Mouse (Mus musculus) CH12.LX (cell line): Measurements from ENCODE around the gene Lhb. TPM values are rescaled to one million over a fixed set of nuclear protein-coding genes. Genes with fewer than 3 reads are reported as not detected.

Experiments used
- DNase-seq: peaks from one replicate; pipeline ENCODE4 v3.0.0-alpha.2; 2013; ENCODE audit errors: extremely low read depth
- H3K27ac ChIP-seq: 2 replicates; pipeline ENCODE4 v1.5.1; 2012; ENCODE audit warnings: low read depth, mild to moderate bottlenecking, control low read depth, moderate library complexity; ENCODE audit not compliant: insufficient read depth
- H3K27me3 ChIP-seq: replicated peaks from 2 replicates; pipeline ENCODE3; 2012; ENCODE audit warnings: inconsistent platforms
- H3K36me3 ChIP-seq, 2 experiments: replicated peaks in 1 of 2; 2 replicates each; pipeline versions ENCODE3 to v1.6.1; 2012; ENCODE audit warnings: inconsistent platforms in 1 of 2, low read length in 1 of 2, mild to moderate bottlenecking in 1 of 2, mixed read lengths in 1 of 2, moderate library complexity in 1 of 2; ENCODE audit not compliant: control insufficient read depth in 1 of 2, insufficient read depth in 1 of 2
- H3K4me1 ChIP-seq, 2 experiments: 2 replicates each; pipeline ENCODE4 v1.6.1; 2012; ENCODE audit warnings: inconsistent platforms in 1 of 2, moderate library complexity in 1 of 2; ENCODE audit not compliant: insufficient read depth in 2 of 2, control insufficient read depth in 1 of 2
- H3K4me2 ChIP-seq: 2 replicates; pipeline ENCODE4 v1.6.1; 2012; ENCODE audit warnings: low read depth, mild to moderate bottlenecking, control low read depth; ENCODE audit not compliant: poor library complexity, insufficient read depth, severe bottlenecking
- H3K4me3 ChIP-seq, 3 experiments: fragments of 150-350 bp in 1 of 3; sonication (generic) in 1 of 3; replicated peaks in 1 of 3; 2 replicates each; pipeline versions ENCODE3 to v1.5.1; 2011 to 2012; ENCODE audit warnings: low read depth in 2 of 3, low read length in 2 of 3, mild to moderate bottlenecking in 2 of 3, moderate library complexity in 2 of 3, control low read depth in 1 of 3, improper control_type of control experiment in 1 of 3, inconsistent platforms in 1 of 3, mixed read lengths in 1 of 3; ENCODE audit not compliant: poor library complexity in 1 of 3
- H3K79me2 ChIP-seq: replicated peaks from 2 replicates; pipeline ENCODE4 v1.6.1; 2012; ENCODE audit warnings: mild to moderate bottlenecking, moderate library complexity; ENCODE audit not compliant: control insufficient read depth, poor library complexity, insufficient read depth, severe bottlenecking; ENCODE audit errors: extremely low read depth
- H3K9ac ChIP-seq: 2 replicates; pipeline ENCODE4 v1.6.1; 2012; ENCODE audit warnings: low read depth, mild to moderate bottlenecking, control low read depth, moderate library complexity; ENCODE audit not compliant: insufficient read depth
- H3K9me3 ChIP-seq: replicated peaks from 2 replicates; pipeline ENCODE3; 2012; ENCODE audit warnings: low read length, inconsistent platforms, mixed read lengths
- BHLHE40 ChIP-seq: IDR thresholded peaks from 2 replicates; pipeline ENCODE4 v1.6.1; 2011; ENCODE audit warnings: mild to moderate bottlenecking, low read depth, low read length, improper control_type of control experiment
- CHD1 ChIP-seq: IDR thresholded peaks from 2 replicates; pipeline ENCODE4 v1.6.1; 2012; ENCODE audit warnings: low read depth, low read length, improper control_type of control experiment, inconsistent platforms
- CHD2 ChIP-seq: IDR thresholded peaks from 2 replicates; pipeline ENCODE4 v1.6.1; 2011; ENCODE audit warnings: low read length, improper control_type of control experiment
- CTCF ChIP-seq, 2 experiments: IDR thresholded peaks in 1 of 2; conservative IDR thresholded peaks in 1 of 2; 2 replicates each; pipeline ENCODE4 v1.5.1; 2011 to 2012; ENCODE audit warnings: low read depth in 2 of 2, low read length in 2 of 2, improper control_type of control experiment in 1 of 2, inconsistent platforms in 1 of 2, mild to moderate bottlenecking in 1 of 2, moderate library complexity in 1 of 2
- E2F4 ChIP-seq: IDR thresholded peaks from 2 replicates; pipeline ENCODE4 v1.6.1; 2011; ENCODE audit warnings: low read depth, low read length, improper control_type of control experiment; ENCODE audit not compliant: insufficient replicate concordance
- ELF1 ChIP-seq: IDR thresholded peaks from 2 replicates; pipeline ENCODE4 v1.6.1; 2014; ENCODE audit warnings: low read depth, mild to moderate bottlenecking, inconsistent platforms, low read length, improper control_type of control experiment
- EP300 ChIP-seq: IDR thresholded peaks from 2 replicates; pipeline ENCODE4 v1.6.1; 2011; ENCODE audit warnings: low read length, improper control_type of control experiment
- ETS1 ChIP-seq: conservative IDR thresholded peaks from 2 replicates; pipeline ENCODE4 v1.6.1; 2012; ENCODE audit warnings: low read depth, mild to moderate bottlenecking, inconsistent platforms, low read length, improper control_type of control experiment, moderate library complexity
- GABPA ChIP-seq: IDR thresholded peaks from 2 replicates; pipeline ENCODE4 v1.6.1; 2012; ENCODE audit warnings: low read depth, low read length, improper control_type of control experiment, inconsistent platforms; ENCODE audit not compliant: insufficient replicate concordance
- HCFC1 ChIP-seq: IDR thresholded peaks from 2 replicates; pipeline ENCODE4 v1.6.1; 2012; ENCODE audit warnings: low read depth, mild to moderate bottlenecking, inconsistent platforms, low read length, improper control_type of control experiment
- IRF4 ChIP-seq: IDR thresholded peaks from 2 replicates; pipeline ENCODE4 v1.6.1; 2014; ENCODE audit warnings: low read depth, mild to moderate bottlenecking, inconsistent platforms, low read length, improper control_type of control experiment
- JUN ChIP-seq: IDR thresholded peaks from 2 replicates; pipeline ENCODE4 v1.6.1; 2011; ENCODE audit warnings: low read depth, mild to moderate bottlenecking, low read length, improper control_type of control experiment, moderate library complexity; ENCODE audit not compliant: insufficient read depth
- JUND ChIP-seq: conservative IDR thresholded peaks from 2 replicates; pipeline ENCODE4 v1.6.1; 2011; ENCODE audit warnings: low read depth, low read length, improper control_type of control experiment
- KAT2A ChIP-seq: IDR thresholded peaks from 2 replicates; pipeline ENCODE4 v1.6.1; 2012; ENCODE audit warnings: low read length, improper control_type of control experiment, inconsistent platforms; ENCODE audit not compliant: insufficient replicate concordance
- MAFK ChIP-seq: IDR thresholded peaks from 2 replicates; pipeline ENCODE4 v1.6.1; 2011; ENCODE audit warnings: low read length, improper control_type of control experiment; ENCODE audit not compliant: insufficient replicate concordance
- MAX ChIP-seq: IDR thresholded peaks from 2 replicates; pipeline ENCODE4 v1.6.1; 2011; ENCODE audit warnings: low read length, improper control_type of control experiment
- MAZ ChIP-seq: IDR thresholded peaks from 2 replicates; pipeline ENCODE4 v1.6.1; 2012; ENCODE audit warnings: low read depth, mild to moderate bottlenecking, inconsistent platforms, low read length, improper control_type of control experiment, moderate library complexity
- MEF2A ChIP-seq: IDR thresholded peaks from 2 replicates; pipeline ENCODE4 v1.6.1; 2014; ENCODE audit warnings: low read depth, mild to moderate bottlenecking, inconsistent platforms, low read length, improper control_type of control experiment, borderline replicate concordance
- MXI1 ChIP-seq: IDR thresholded peaks from 2 replicates; pipeline ENCODE4 v1.6.1; 2011; ENCODE audit warnings: mild to moderate bottlenecking, low read depth, low read length, improper control_type of control experiment
- MYC ChIP-seq: IDR thresholded peaks from 2 replicates; pipeline ENCODE4 v1.6.1; 2011; ENCODE audit warnings: low read depth, mild to moderate bottlenecking, improper control_type of control experiment, low read length
- NELFE ChIP-seq: IDR thresholded peaks from 2 replicates; pipeline ENCODE4 v1.6.1; 2011; ENCODE audit warnings: low read depth, low read length, improper control_type of control experiment
- NRF1 ChIP-seq: IDR thresholded peaks from 2 replicates; pipeline ENCODE4 v1.6.1; 2014; ENCODE audit warnings: low read depth, mild to moderate bottlenecking, inconsistent platforms, low read length, improper control_type of control experiment, moderate library complexity
- PAX5 ChIP-seq: IDR thresholded peaks from 2 replicates; pipeline ENCODE4 v1.6.1; 2012; ENCODE audit warnings: low read length, inconsistent platforms, mixed read lengths
- POLR2A ChIP-seq: IDR thresholded peaks from 2 replicates; pipeline ENCODE4 v1.6.1; 2011; ENCODE audit warnings: low read depth, mild to moderate bottlenecking, improper control_type of control experiment, low read length
- POLR2AphosphoS2 ChIP-seq: IDR thresholded peaks from 2 replicates; pipeline ENCODE4 v1.6.1; 2011; ENCODE audit warnings: low read depth, low read length, improper control_type of control experiment
- RAD21 ChIP-seq: IDR thresholded peaks from 2 replicates; pipeline ENCODE4 v1.6.1; 2011; ENCODE audit warnings: low read depth, mild to moderate bottlenecking, low read length, improper control_type of control experiment, moderate library complexity
- RCOR1 ChIP-seq: conservative IDR thresholded peaks from 2 replicates; pipeline ENCODE4 v1.6.1; 2012; ENCODE audit warnings: low read depth, mild to moderate bottlenecking, inconsistent platforms, low read length, improper control_type of control experiment
- SIN3A ChIP-seq: IDR thresholded peaks from 2 replicates; pipeline ENCODE4 v1.6.1; 2012; ENCODE audit warnings: low read length, improper control_type of control experiment, inconsistent platforms
- SMC3 ChIP-seq: IDR thresholded peaks from 2 replicates; pipeline ENCODE4 v1.6.1; 2011; ENCODE audit warnings: low read depth, low read length, improper control_type of control experiment
- TBP ChIP-seq: conservative IDR thresholded peaks from 2 replicates; pipeline ENCODE4 v1.6.1; 2011; ENCODE audit warnings: low read depth, low read length, improper control_type of control experiment
- TCF12 ChIP-seq: IDR thresholded peaks from 2 replicates; pipeline ENCODE4 v1.6.1; 2014; ENCODE audit warnings: low read depth, mild to moderate bottlenecking, inconsistent platforms, low read length, improper control_type of control experiment
- UBTF ChIP-seq: IDR thresholded peaks from 2 replicates; pipeline ENCODE4 v1.6.1; 2012; ENCODE audit warnings: low read depth, mild to moderate bottlenecking, inconsistent platforms, low read length, improper control_type of control experiment, moderate library complexity
- USF1 ChIP-seq: IDR thresholded peaks from 2 replicates; pipeline ENCODE4 v1.6.1; 2014; ENCODE audit warnings: low read depth, mild to moderate bottlenecking, inconsistent platforms, low read length, improper control_type of control experiment
- USF2 ChIP-seq: conservative IDR thresholded peaks from 2 replicates; pipeline ENCODE4 v1.6.1; 2011; ENCODE audit warnings: low read depth, low read length, improper control_type of control experiment
- ZC3H11A ChIP-seq: IDR thresholded peaks from 2 replicates; pipeline ENCODE4 v1.6.1; 2012; ENCODE audit warnings: low read depth, mild to moderate bottlenecking, inconsistent platforms, low read length, improper control_type of control experiment
- ZKSCAN1 ChIP-seq: IDR thresholded peaks from 2 replicates; pipeline ENCODE4 v1.6.1; 2012; ENCODE audit warnings: low read depth, inconsistent platforms, low read length, improper control_type of control experiment, borderline replicate concordance
- ZMIZ1 ChIP-seq: IDR thresholded peaks from 2 replicates; pipeline ENCODE4 v1.6.1; 2012; ENCODE audit warnings: low read depth, mild to moderate bottlenecking, inconsistent platforms, low read length, improper control_type of control experiment
- ZNF384 ChIP-seq: IDR thresholded peaks from 2 replicates; pipeline ENCODE4 v1.6.1; 2012; ENCODE audit warnings: low read depth, low read length, improper control_type of control experiment, inconsistent platforms
- dilution Hi-C: fragments of 300-500 bp; cut with MboI; formaldehyde crosslinking; loops from 2 replicates; pipeline ENCODE4 v1.14.3; 2020; ENCODE audit warnings: low sequenced_read_pairs; ENCODE audit not compliant: extremely low pct_unique_long_range_greater_than_20kb, extremely low pct_ligation_motif_present
- in situ Hi-C: fragments of 300-500 bp; cut with MboI; formaldehyde crosslinking; loops from 3 replicates; pipeline ENCODE4 v1.14.3; 2019; ENCODE audit warnings: low sequenced_read_pairs, low pct_ligation_motif_present, low pct_unique_long_range_greater_than_20kb, mixed read lengths
- polyA plus RNA-seq: library from polyadenylated mRNA; unstranded; fragments of >175 nt; gene quantifications from 2 replicates; pipeline ENCODE4 v1.2.1, GENCODE M21; 2012; ENCODE audit warnings: low read depth; ENCODE audit not compliant: insufficient read length
- total RNA-seq, 2 experiments: library from RNA; depleted of rRNA; stranded (reverse); fragments of 300-350 nt in 1 of 2; fragments of >200 nt in 1 of 2; gene quantifications; 2 replicates each; pipeline ENCODE4 v1.2.3; 2012 to 2014

Gene Lhb
- total and polyA plus RNA-seq, 3 experiments = not detected

DNA sequence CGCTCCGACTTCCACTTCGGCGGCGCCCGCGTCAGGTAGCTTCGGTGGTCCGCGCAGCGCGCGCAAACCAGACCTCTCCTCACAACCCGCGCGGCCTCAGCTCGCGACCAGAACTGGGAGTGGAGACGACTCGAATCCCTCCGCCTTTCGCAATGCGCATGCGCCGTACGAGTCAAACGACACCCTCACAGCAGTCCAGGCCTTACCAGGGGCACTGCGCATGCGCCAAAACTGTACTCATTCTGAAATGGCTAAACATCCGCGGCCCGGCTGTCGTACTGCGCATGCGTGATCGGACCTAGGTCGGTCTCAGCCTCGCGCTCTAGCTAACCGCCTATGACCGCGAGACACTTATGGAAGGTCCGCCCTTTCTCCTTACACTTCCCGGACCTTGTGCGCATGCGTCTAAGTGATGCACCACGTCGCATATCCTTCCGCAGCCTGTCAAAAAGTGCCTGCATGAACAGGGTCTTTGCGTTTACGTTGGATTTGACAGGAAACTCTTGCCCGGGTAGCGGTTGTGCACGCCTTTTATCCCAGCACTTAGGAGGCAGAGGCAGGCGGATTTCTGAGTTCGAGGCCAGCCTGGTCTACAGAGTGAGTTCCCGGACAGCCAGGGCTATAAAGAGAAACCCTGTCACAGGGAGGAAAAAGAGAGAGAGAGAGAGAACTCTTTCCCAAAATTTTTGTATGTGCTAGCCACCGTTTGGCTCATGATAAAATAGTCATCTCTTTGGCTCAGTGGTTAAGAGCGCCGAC is 24.9 kb upstream of the Lhb start, which contains the start of gene Snrnp70:
Gene Snrnp70 (minus strand): TSS at position 165 of the 759 bp plus-strand sequence.
- Histone ChIP-seq H3K4me1 (peaks cover 0 to 24% of the 10 kb centered on the region in 2 experiments; a peak in 2 of 4 replicates), H3K9ac (peak within 1 kb of the TSS; percentile 84), H3K79me2 (peaks cover 42% of the 10 kb centered on the region), H3K9me3 (no peaks in the 10 kb centered on the region), H3K27me3 (no peaks in the 10 kb centered on the region), H3K36me3 (peaks cover 21 to 35% of the 10 kb centered on the region in 2 experiments), H3K27ac (peak within 1 kb of the TSS; percentile 74), H3K4me3 (peak within 1 kb of the TSS; percentile 78 to 97 (median 89)), H3K4me2 (peak within 1 kb of the TSS; percentile 87)
- dilution Hi-C loops (no loop called here), in situ Hi-C loops (loop anchor here (10.0 kb wide), 1 partner anchor 91 kb away; no protein-coding TSS in a partner anchor)
- peak; percentile 16; the same call in 1 of the 2 replicates for TF ChIP-seq ZNF384
- peak; percentile 82 for TF ChIP-seq MAX
- 0 out of 2 replicates have a peak, but pooled peaks have one; percentile 81 for TF ChIP-seq E2F4
- TF ChIP-seq NELFE = peak; percentile 92
- peak; percentile 93 for TF ChIP-seq POLR2A
- TF ChIP-seq TCF12 = peak; percentile 93
- TF ChIP-seq MEF2A = peak; percentile 22; the same call in 1 of the 2 replicates
- TF ChIP-seq HCFC1 = peak; percentile 78
- TF ChIP-seq POLR2AphosphoS2 = peak; percentile 64; the same call in 1 of the 2 replicates
- TF ChIP-seq ETS1 = peak; percentile 39
- TF ChIP-seq GABPA = no peak
- TF ChIP-seq BHLHE40 = 0 out of 2 replicates have a peak, but pooled peaks have one; percentile 16
- TF ChIP-seq PAX5 = no peak
- TF ChIP-seq MYC = peak; percentile 75
- TF ChIP-seq NRF1 = peak; percentile 91
- no peak; the same call in 1 of the 2 replicates for TF ChIP-seq ZKSCAN1
- TF ChIP-seq UBTF = no peak
- no peak for TF ChIP-seq JUN
- TF ChIP-seq TBP = peak; percentile 90
- TF ChIP-seq MAZ = peak; percentile 63; the same call in 1 of the 2 replicates
- TF ChIP-seq MAFK = no peak
- TF ChIP-seq SMC3 = no peak
- TF ChIP-seq CHD1 = 0 out of 2 replicates have a peak, but pooled peaks have one; percentile 70
- peak; percentile 96 for TF ChIP-seq KAT2A
- no peak for TF ChIP-seq ZC3H11A
- peak; percentile 92 for TF ChIP-seq SIN3A
- no peak for TF ChIP-seq RAD21
- peak; percentile 77 for TF ChIP-seq ELF1
- TF ChIP-seq ZMIZ1 = peak; percentile 89
- TF ChIP-seq CTCF (conservative IDR thresholded peaks at IDR 0.05 in 1 of 2, IDR thresholded peaks at IDR 0.05 in 1 of 2; ENCODE audit: low read depth in 2 of 2, low read length in 2 of 2) = no peak
- no peak for TF ChIP-seq JUND
- peak; percentile 76 for TF ChIP-seq MXI1
- peak; percentile 79 for TF ChIP-seq IRF4
- TF ChIP-seq CHD2 = peak; percentile 93
- no peak for TF ChIP-seq USF2
- TF ChIP-seq EP300 = no peak
- no peak for TF ChIP-seq USF1
- 0 out of 2 replicates have a peak, but pooled peaks have one; percentile 37 for TF ChIP-seq RCOR1
- DNase-seq = peak; percentile 100
